Mouse (Mus musculus) kidney, adult 18-20 months (tissue): Measurements from ENCODE around the gene Casq1.

Experiments used
- DNase-seq: peaks from one replicate; pipeline ENCODE4 v3.0.0; 2021

Gene Casq1

GRCm38 (mm10) chr1:172205741-172206087 is 14.0 kb downstream of the Casq1 start:
- DNase-seq, result no peak

GRCm38 (mm10) chr1:172204814-172205740 is 14.6 kb downstream of the Casq1 start:
- DNase-seq, result no peak

- no peak for DNase-seq
Measured at GRCm38 (mm10) chr1:172204033-172204813, 15.4 kb downstream of the Casq1 start.

GRCm38 (mm10) chr1:172203566-172203965 is 16.1 kb downstream of the Casq1 start:
- no peak for DNase-seq

- no peak for DNase-seq
Measured at GRCm38 (mm10) chr1:172202894-172203522, 16.7 kb downstream of the Casq1 start.

GRCm38 (mm10) chr1:172201967-172202880 is 17.4 kb downstream of the Casq1 start:
- DNase-seq, result no peak

GRCm38 (mm10) chr1:172200871-172201447 is 18.7 kb downstream of the Casq1 start:
- DNase-seq, result no peak

GRCm38 (mm10) chr1:172200161-172200560 is 19.5 kb downstream of the Casq1 start:
- DNase-seq, result no peak

- no peak for DNase-seq
Measured at GRCm38 (mm10) chr1:172198996-172199395, 20.7 kb downstream of the Casq1 start.

GRCm38 (mm10) chr1:172198316-172198715 is 21.4 kb downstream of the Casq1 start:
- no peak for DNase-seq

GRCm38 (mm10) chr1:172197851-172198250 is 21.8 kb downstream of the Casq1 start:
- no peak for DNase-seq

GRCm38 (mm10) chr1:172197146-172197545 is 22.5 kb downstream of the Casq1 start:
- no peak for DNase-seq

- DNase-seq, result no peak
Measured at GRCm38 (mm10) chr1:172194435-172194834, 25.2 kb downstream of the Casq1 start.

- no peak for DNase-seq
Measured at GRCm38 (mm10) chr1:172192217-172192616, 27.5 kb downstream of the Casq1 start.

GRCm38 (mm10) chr1:172191578-172191977 is 28.1 kb downstream of the Casq1 start:
- DNase-seq, result no peak

GRCm38 (mm10) chr1:172188891-172189290 is 30.8 kb downstream of the Casq1 start:
- no peak for DNase-seq

- DNase-seq, result no peak
Measured at GRCm38 (mm10) chr1:172186401-172187289, 33.0 kb downstream of the Casq1 start.

GRCm38 (mm10) chr1:172183915-172184314 is 35.8 kb downstream of the Casq1 start:
- no peak for DNase-seq

GRCm38 (mm10) chr1:172183056-172183455 is 36.6 kb downstream of the Casq1 start:
- no peak for DNase-seq

- DNase-seq, result no peak
Measured at GRCm38 (mm10) chr1:172181777-172182176, 37.9 kb downstream of the Casq1 start.

GRCm38 (mm10) chr1:172180881-172181280 is 38.8 kb downstream of the Casq1 start:
- DNase-seq, result no peak
